Mouse (Mus musculus): ENCODE data around the gene Olfr957.

- TF ChIP-seq GATA1 (IDR thresholded peaks at IDR 0.05; ENCODE audit: borderline replicate concordance, low read length) (no peak), FLI1 (IDR thresholded peaks at IDR 0.05; ENCODE audit: low read length) (no peak)
These were observed 21.7 kb downstream of the Olfr957 start, which contains the start of gene Olfr44 for GRCm38 (mm10) chr9:39493895-39494294.

Measured in megakaryocyte, embryonic 14.5 days (primary cell).